Mouse (Mus musculus) cortical plate, adult 2 months (tissue): ENCODE measurements around the gene Wipi1. TPM values are rescaled to one million over a fixed set of nuclear protein-coding genes. Genes with fewer than 3 reads are reported as not detected.

Experiments
- H3K27ac ChIP-seq: fragments of 200-500 bp; 2 replicates; pipeline ENCODE4 v1.5.1; 2012; ENCODE audit warnings: low read length, control low read depth, inconsistent platforms; ENCODE audit not compliant: insufficient read depth
- H3K4me1 ChIP-seq: fragments of 200-500 bp; 2 replicates; pipeline ENCODE4 v1.6.1; 2011; ENCODE audit warnings: low read length; ENCODE audit not compliant: control insufficient read depth, insufficient read depth
- H3K4me3 ChIP-seq: fragments of 200-500 bp; 2 replicates; pipeline ENCODE4 v1.5.1; 2011; ENCODE audit warnings: mild to moderate bottlenecking, low read length, control low read depth; ENCODE audit not compliant: insufficient read depth
- CTCF ChIP-seq: fragments of 200-500 bp; IDR thresholded peaks from 2 replicates; pipeline ENCODE4 v1.5.1; 2011; ENCODE audit warnings: mild to moderate bottlenecking, control low read depth, low read length; ENCODE audit not compliant: insufficient read depth; ENCODE audit errors: extremely low read depth
- POLR2A ChIP-seq: fragments of 200-500 bp; IDR thresholded peaks from 2 replicates; pipeline ENCODE4 v1.6.1; 2011; ENCODE audit warnings: mild to moderate bottlenecking, low read length, control low read depth; ENCODE audit not compliant: insufficient read depth; ENCODE audit errors: extremely low read depth
- polyA plus RNA-seq: library from polyadenylated mRNA; depleted of rRNA; stranded (reverse); fragments of >200 nt; gene quantifications from 2 replicates; pipeline ENCODE4 v1.2.3, GENCODE M21; 2012; rRNA removed

Wipi1 gene
- polyA plus RNA-seq, 1 experiment: 20.2 TPM

GRCm38 (mm10) chr11:109525571-109525970, 86.2 kb downstream of the Wipi1 start:
- Histone ChIP-seq H3K4me1 (no peaks in the 10 kb centered on the region), H3K27ac (no peak overlapping the region), H3K4me3 (no peak overlapping the region)
- no peak for TF ChIP-seq POLR2A
- TF ChIP-seq CTCF: no peak

- TF ChIP-seq CTCF (no peak), POLR2A (no peak)
- no peak overlapping the region for H3K4me3 ChIP-seq
- H3K27ac ChIP-seq: no peak overlapping the region
- no peaks in the 10 kb centered on the region for H3K4me1 ChIP-seq
Measured at GRCm38 (mm10) chr11:109524869-109525268, 86.9 kb downstream of the Wipi1 start.

Other genes with a start within 250 kb of the Wipi1 start
- 35.5 and 37.0 TPM in 2 replicates for gene Gna13, start 249.1 kb downstream of the Wipi1 start, polyA plus RNA-seq
- 0.04 and 0.06 TPM in 2 replicates for gene 9930022D16Rik, start 198.1 kb downstream of the Wipi1 start, polyA plus RNA-seq
- 59.5 and 65.9 TPM in 2 replicates for gene Amz2, start 186.0 kb downstream of the Wipi1 start, polyA plus RNA-seq
- 23.2 and 26.8 TPM in 2 replicates for gene Arsg, start 138.6 kb downstream of the Wipi1 start, polyA plus RNA-seq
- gene Slc16a6, start 138.4 kb downstream of the Wipi1 start, polyA plus RNA-seq: 7.2 and 7.8 TPM in 2 replicates
- gene Prkar1a, start 37.4 kb upstream of the Wipi1 start, polyA plus RNA-seq: 415 and 426 TPM in 2 replicates
- 22.5 and 24.6 TPM in 2 replicates for gene Fam20a, start 110.3 kb upstream of the Wipi1 start, polyA plus RNA-seq
- not detected in 2 replicates for gene 1700012B07Rik, start 216.1 kb upstream of the Wipi1 start, polyA plus RNA-seq